Mouse (Mus musculus) granulocyte monocyte progenitor cell, adult 5-6 weeks (primary cell): ENCODE measurements around the gene Atp6v0a4. TPM values are rescaled to one million over a fixed set of nuclear protein-coding genes. Genes with fewer than 3 reads are reported as not detected.

Experiments used
- ATAC-seq: replicated peaks from 2 replicates; pipeline ENCODE4 v1.8.0; 2016; ENCODE audit warnings: mild to moderate bottlenecking, moderate TSS enrichment, inconsistent platforms; ENCODE audit not compliant: poor library complexity, severe bottlenecking
- total RNA-seq, 2 experiments: library from RNA; stranded (forward) in 1 of 2; stranded (reverse) in 1 of 2; fragments of 200-712, 200-1000 nt in 1 of 2; fragments of >200 nt in 1 of 2; fragmentation: Nextera tagmentation in 1 of 2; gene quantifications; 2 replicates each; pipeline ENCODE4 v1.2.3; 2014 to 2017

The Atp6v0a4 gene
- total RNA-seq, 2 experiments from 2014 or later: not detected

GRCm38 (mm10) chr6:38087242-38088026 lies 37.0 kb downstream of the Atp6v0a4 start:
- ATAC-seq: no peak

- ATAC-seq: no peak
Measured at GRCm38 (mm10) chr6:38083204-38083603, 41.2 kb downstream of the Atp6v0a4 start.

GRCm38 (mm10) chr6:38081727-38082341 lies 42.6 kb downstream of the Atp6v0a4 start:
- no peak for ATAC-seq

GRCm38 (mm10) chr6:38080364-38080763 lies 44.0 kb downstream of the Atp6v0a4 start:
- no peak for ATAC-seq

GRCm38 (mm10) chr6:38073592-38073991 lies 50.8 kb downstream of the Atp6v0a4 start:
- no peak for ATAC-seq

- ATAC-seq: no peak
Measured at GRCm38 (mm10) chr6:38072137-38072796, 52.1 kb downstream of the Atp6v0a4 start.

- ATAC-seq: no peak
Measured at GRCm38 (mm10) chr6:38071256-38071655, 53.1 kb downstream of the Atp6v0a4 start.

GRCm38 (mm10) chr6:38066215-38066614 lies 58.2 kb downstream of the Atp6v0a4 start:
- ATAC-seq: peak; percentile 84

- ATAC-seq: peak; percentile 78
Measured at GRCm38 (mm10) chr6:38065501-38066122, 58.8 kb downstream of the Atp6v0a4 start.

- peak; percentile 52 for ATAC-seq
Measured at GRCm38 (mm10) chr6:38065122-38065500, 59.3 kb downstream of the Atp6v0a4 start.

- ATAC-seq: 0 out of 2 replicates have a peak, but pooled peaks have one; percentile 3
Measured at GRCm38 (mm10) chr6:38064621-38065020, 59.8 kb downstream of the Atp6v0a4 start.

GRCm38 (mm10) chr6:38058805-38059204 lies 65.6 kb downstream of the Atp6v0a4 start:
- no peak for ATAC-seq

GRCm38 (mm10) chr6:38055471-38056330 lies 68.7 kb downstream of the Atp6v0a4 start:
- ATAC-seq: no peak

- no peak for ATAC-seq
Measured at GRCm38 (mm10) chr6:38049601-38050000, 74.8 kb downstream of the Atp6v0a4 start.

GRCm38 (mm10) chr6:38048800-38049561 lies 75.4 kb downstream of the Atp6v0a4 start:
- no peak for ATAC-seq

GRCm38 (mm10) chr6:38048003-38048402 lies 76.4 kb downstream of the Atp6v0a4 start:
- ATAC-seq: no peak

GRCm38 (mm10) chr6:38046838-38047237 lies 77.5 kb downstream of the Atp6v0a4 start, which contains the start of gene Svopl:
Svopl (minus strand) TSS chr6:38046996.
- no peak for ATAC-seq

GRCm38 (mm10) chr6:38032801-38033566 lies 91.4 kb downstream of the Atp6v0a4 start:
- no peak for ATAC-seq
